ENCODE assay signal across 30 mouse cellular contexts in genomic region chr1:138172547-138172946, GRCm38 (mm10). TPM values are rescaled to one million over a fixed set of nuclear protein-coding genes. Genes with fewer than 3 reads are reported as not detected.
DNase-seq lines count a peak whose midpoint lies in the region; ATAC-seq lines count a peak whose summit lies in the region.
"Had no signal": no experiment of that assay in that cellular context is flagged by ENCODE, and none has a peak within 500 bp of the region (broad histone marks: within the 10 kb centered on the region; RNA-seq: fewer than 3 reads in every experiment).

No protein-coding gene starts in this region.

- H3K9me3 ChIP-seq in midbrain, embryonic 11.5 days (ENCODE audit: control insufficient read depth, low read length) = no peaks in the 10 kb centered on the region
- no peaks in the 10 kb centered on the region for H3K9me3 ChIP-seq in midbrain, embryonic 14.5 days (ENCODE audit: control insufficient read depth, low read length)
- H3K9me3 ChIP-seq: embryonic facial prominence, embryonic 13.5 days; forebrain, embryonic 13.5 days; hindbrain, embryonic 13.5 days; intestine, embryonic 15.5 days had no signal

- WGBS in midbrain, embryonic 11.5 days = 79% methylated on average over 3 of the region's 3 CpGs
- WGBS in midbrain, embryonic 14.5 days = 84% methylated on average over 3 of the region's 3 CpGs

- no peaks in the 10 kb centered on the region for H3K4me1 ChIP-seq in midbrain, embryonic 11.5 days (ENCODE audit: control insufficient read depth, insufficient read depth, low read length)
- no peaks in the 10 kb centered on the region for H3K4me1 ChIP-seq in midbrain, embryonic 14.5 days (ENCODE audit: control insufficient read depth, insufficient read depth, low read length)
- H3K4me1 ChIP-seq: embryonic facial prominence, embryonic 13.5 days; forebrain, embryonic 13.5 days; hindbrain, embryonic 13.5 days; intestine, embryonic 15.5 days had no signal

- no peak overlapping the region for H3K4me2 ChIP-seq in midbrain, embryonic 11.5 days
- no peak overlapping the region for H3K4me2 ChIP-seq in midbrain, embryonic 14.5 days (ENCODE audit: low read length)
- H3K4me2 ChIP-seq: embryonic facial prominence, embryonic 13.5 days; forebrain, embryonic 13.5 days; heart, embryonic 11.5 days; hindbrain, embryonic 13.5 days; intestine, embryonic 15.5 days; liver, embryonic 11.5 days; lung, embryonic 14.5 days had no signal

- DNase-seq in midbrain, embryonic 11.5 days (ENCODE audit: low spot score, missing footprints) = peak; percentile 23
- DNase-seq in midbrain, embryonic 14.5 days = no peak
- peak; percentile 62 for DNase-seq in CD4-positive helper T cell, adult 2 months (ENCODE audit: low read depth, low spot score)
- DNase-seq in heart, adult 11 months = no peak
- DNase-seq: adrenal gland, adult 2 months; cerebellum, adult 18-20 months; cerebellum, postnatal 25 days; embryo, embryonic 11 days; kidney, adult 8-10 months; kidney, postnatal 10 days; lung, embryonic 14.5 days; lung, postnatal 36 days; right cerebral cortex, adult 18-20 months; thymus, postnatal 25 days had no signal

- H3K9ac ChIP-seq in midbrain, embryonic 11.5 days (ENCODE audit: low read length) = no peak overlapping the region
- no peak overlapping the region for H3K9ac ChIP-seq in midbrain, embryonic 14.5 days (replicated peaks; ENCODE audit: low read length)
- H3K9ac ChIP-seq: embryonic facial prominence, embryonic 13.5 days; forebrain, embryonic 13.5 days; hindbrain, embryonic 13.5 days; intestine, embryonic 15.5 days; lung, embryonic 14.5 days had no signal

- no peak overlapping the region for H3K27ac ChIP-seq in midbrain, embryonic 11.5 days (ENCODE audit: low read depth, low read length)
- no peak overlapping the region for H3K27ac ChIP-seq in midbrain, embryonic 14.5 days (replicated peaks; ENCODE audit: low read depth, low read length)
- H3K27ac ChIP-seq: embryonic facial prominence, embryonic 13.5 days; forebrain, embryonic 13.5 days; hindbrain, embryonic 13.5 days; intestine, embryonic 15.5 days; left cerebral cortex, adult 2 months; stomach, postnatal 0 days had no signal

- no peaks in the 10 kb centered on the region for H3K36me3 ChIP-seq in midbrain, embryonic 11.5 days (ENCODE audit: control insufficient read depth, insufficient read depth, low read length)
- no peaks in the 10 kb centered on the region for H3K36me3 ChIP-seq in midbrain, embryonic 14.5 days (ENCODE audit: control insufficient read depth, insufficient read depth, low read length)
- H3K36me3 ChIP-seq: embryonic facial prominence, embryonic 13.5 days; G1E; hindbrain, embryonic 13.5 days; intestine, embryonic 15.5 days had no signal

- no peak for ATAC-seq in midbrain, embryonic 11.5 days (ENCODE audit: low FRiP score)
- ATAC-seq in midbrain, embryonic 14.5 days (ENCODE audit: low FRiP score, low TSS enrichment) = no peak
- ATAC-seq in CD4-positive, CD25-positive, alpha-beta regulatory T cell, adult 4 months = peak; percentile 37
- peak; percentile 32 for ATAC-seq in inflammation-experienced regulatory T-cells, adult 6 months
- ATAC-seq in erythroid progenitor cell, adult 5-6 weeks (replicated peaks; ENCODE audit: low FRiP score, poor library complexity, severe bottlenecking) = no peak
- ATAC-seq: forebrain, embryonic 13.5 days; intestine, embryonic 15.5 days; midbrain, embryonic 16.5 days; Patski had no signal

- H3K27me3 ChIP-seq in midbrain, embryonic 11.5 days (ENCODE audit: control insufficient read depth, insufficient read depth, low read length) = no peaks in the 10 kb centered on the region
- no peaks in the 10 kb centered on the region for H3K27me3 ChIP-seq in midbrain, embryonic 14.5 days (ENCODE audit: control insufficient read depth, insufficient read depth, low read length)
- H3K27me3 ChIP-seq: embryonic facial prominence, embryonic 13.5 days; forebrain, embryonic 13.5 days; hindbrain, embryonic 13.5 days; intestine, embryonic 15.5 days had no signal

- no peak overlapping the region for H3K4me3 ChIP-seq in midbrain, embryonic 11.5 days (ENCODE audit: low read depth, low read length)
- no peak overlapping the region for H3K4me3 ChIP-seq in midbrain, embryonic 14.5 days (replicated peaks; ENCODE audit: low read depth, low read length)
- H3K4me3 ChIP-seq: embryonic facial prominence, embryonic 13.5 days; erythroblast, embryonic 14.5 days; forebrain, embryonic 13.5 days; hindbrain, embryonic 13.5 days; intestine, embryonic 15.5 days; left cerebral cortex, adult 2 months; myocyte had no signal

RNA-seq across cellular contexts. Expression of gene Ptprc, which starts 3.0 kb away (rescaled TPM):
- 0.98 and 2.0 TPM in 2 replicates for polyA plus RNA-seq in midbrain, embryonic 11.5 days (2014; fragmentation: Nextera tagmentation; extraction: Ambion mirVana)
- 0.59 and 2.4 TPM in 2 replicates for polyA plus RNA-seq in midbrain, embryonic 14.5 days (2014; fragmentation: Nextera tagmentation; extraction: Ambion mirVana)
- 1,000 to 10,000 TPM; 1,419 to 1,542 TPM for polyA plus RNA-seq in CD4-positive, CD25-positive, alpha-beta regulatory T cell, adult 4 months (2017; shearing (Covaris generic))
- 1,000 to 10,000 TPM; 1,312 to 1,433 (median 1,346) TPM for polyA plus RNA-seq in inflammation-experienced regulatory T-cells, adult 6 months (2017; shearing (Covaris generic))
- 101 and 117 TPM in 2 replicates for total RNA-seq in erythroid progenitor cell, adult 5-6 weeks (2015; ENCODE audit: low replicate concordance)
- 55.3 and 66.4 TPM in 2 replicates for total RNA-seq in erythroid progenitor cell, adult 5-6 weeks (2017; ENCODE audit: low replicate concordance)
- polyA plus RNA-seq: erythroblast, embryonic 14.5 days; G1E; myocyte had no signal

Comparison
In these comparisons a context has a peak if more than half of its experiments do, and no peak if none do; other contexts are left out.
1. DNase-seq: peak in midbrain, embryonic 11.5 days (single experiment) and CD4-positive helper T cell, adult 2 months (single experiment); none in midbrain, embryonic 14.5 days (single experiment) and heart, adult 11 months (single experiment).
2. ATAC-seq: peak in CD4-positive, CD25-positive, alpha-beta regulatory T cell, adult 4 months (single experiment) and inflammation-experienced regulatory T-cells, adult 6 months (single experiment); none in midbrain, embryonic 11.5 days (single experiment), midbrain, embryonic 14.5 days (single experiment) and erythroid progenitor cell, adult 5-6 weeks (single experiment).
3. RNA of gene Ptprc, which starts 3.0 kb away (polyA plus RNA-seq): 1,419 to 1,542 TPM in CD4-positive, CD25-positive, alpha-beta regulatory T cell, adult 4 months and 1,312 to 1,433 TPM in inflammation-experienced regulatory T-cells, adult 6 months; 0.59 to 2.4 TPM in midbrain, embryonic 14.5 days and 0.98 to 2.0 TPM in midbrain, embryonic 11.5 days; every median in the first group is over 100 times any median in the second.